Mouse (Mus musculus) kidney, adult 11 months (tissue): ENCODE data around the gene Foxg1.

Experiments
- DNase-seq: peaks from one replicate; pipeline ENCODE4 v3.0.0; 2022

Foxg1 gene

GRCm38 (mm10) chr12:49382565-49383520 is at the start of gene Foxg1:
Gene Foxg1, plus strand, starts transcription at chr12:49382660.
- DNase-seq: no peak

- no peak for DNase-seq
Observed at GRCm38 (mm10) chr12:49349697-49350096, 32.8 kb upstream of the Foxg1 start.

- no peak for DNase-seq
Observed at GRCm38 (mm10) chr12:49368931-49369330, 13.5 kb upstream of the Foxg1 start.

- no peak for DNase-seq
Observed at GRCm38 (mm10) chr12:49372170-49372569, 10.3 kb upstream of the Foxg1 start.

- DNase-seq: no peak
Observed at GRCm38 (mm10) chr12:49373176-49373575, 9.3 kb upstream of the Foxg1 start.

- no peak for DNase-seq
Observed at GRCm38 (mm10) chr12:49373821-49374605, 8.4 kb upstream of the Foxg1 start.

GRCm38 (mm10) chr12:49374606-49374995 is 7.9 kb upstream of the Foxg1 start:
- no peak for DNase-seq

- DNase-seq: no peak
Observed at GRCm38 (mm10) chr12:49375427-49376317, 6.8 kb upstream of the Foxg1 start.

GRCm38 (mm10) chr12:49376318-49376992 is 6.0 kb upstream of the Foxg1 start:
- no peak for DNase-seq

- no peak for DNase-seq
Observed at GRCm38 (mm10) chr12:49377281-49377970, 5.0 kb upstream of the Foxg1 start.

- no peak for DNase-seq
Observed at GRCm38 (mm10) chr12:49378920-49379319, 3.5 kb upstream of the Foxg1 start.

GRCm38 (mm10) chr12:49379446-49379845 is 3.0 kb upstream of the Foxg1 start:
- DNase-seq: no peak

- DNase-seq: no peak
Observed at GRCm38 (mm10) chr12:49380442-49380841, 2.0 kb upstream of the Foxg1 start.

- no peak for DNase-seq
Observed at GRCm38 (mm10) chr12:49381031-49381525, 1.4 kb upstream of the Foxg1 start.

- DNase-seq: no peak
Observed at GRCm38 (mm10) chr12:49381721-49382365, 617 bp upstream of the Foxg1 start.

- no peak for DNase-seq
Observed at GRCm38 (mm10) chr12:49383521-49384133, 1.2 kb downstream of the Foxg1 start.

- DNase-seq: no peak
Observed at GRCm38 (mm10) chr12:49384295-49384875, 1.9 kb downstream of the Foxg1 start.

- DNase-seq: no peak
Observed at GRCm38 (mm10) chr12:49384876-49385630, 2.6 kb downstream of the Foxg1 start, which contains the start of gene Gm43517. Gene Gm43517, plus strand, starts transcription at chr12:49385174.

GRCm38 (mm10) chr12:49385631-49385990 is 3.2 kb downstream of the Foxg1 start:
- DNase-seq: no peak
